Mouse (Mus musculus) left cerebral cortex, postnatal 4 days (tissue): ENCODE data around the gene Tmem273. TPM values are rescaled to one million over a fixed set of nuclear protein-coding genes. Genes with fewer than 3 reads are reported as not detected.

ENCODE experiments used
- DNase-seq: peaks from one replicate; pipeline ENCODE4 v3.0.0-alpha.2; 2022
- intact Hi-C: fragments of 180-260 bp; cut with DNase I; formaldehyde crosslinking; loops from one replicate; pipeline ENCODE4 v1.15.1; 2025
- total RNA-seq, 2 experiments: library from RNA; stranded (reverse); gene quantifications; 2 replicates each; pipeline ENCODE4 v1.2.3; 2021

The Tmem273 gene
- total RNA-seq, result not detected

- DNase-seq, result peak; percentile 30
Observed at GRCm38 (mm10) chr14:32785556-32786130, at the start of gene Tmem273. Gene Tmem273 (plus strand): TSS chr14:32785963.

GRCm38 (mm10) chr14:32736561-32736960 is 49.2 kb upstream of the Tmem273 start:
- intact Hi-C loops, result no loop called here
- DNase-seq, result no peak

More at GRCm38 (mm10) chr14:32785556-32786130, at the start of gene Tmem273:
- intact Hi-C loops, result no loop called here

DNA sequence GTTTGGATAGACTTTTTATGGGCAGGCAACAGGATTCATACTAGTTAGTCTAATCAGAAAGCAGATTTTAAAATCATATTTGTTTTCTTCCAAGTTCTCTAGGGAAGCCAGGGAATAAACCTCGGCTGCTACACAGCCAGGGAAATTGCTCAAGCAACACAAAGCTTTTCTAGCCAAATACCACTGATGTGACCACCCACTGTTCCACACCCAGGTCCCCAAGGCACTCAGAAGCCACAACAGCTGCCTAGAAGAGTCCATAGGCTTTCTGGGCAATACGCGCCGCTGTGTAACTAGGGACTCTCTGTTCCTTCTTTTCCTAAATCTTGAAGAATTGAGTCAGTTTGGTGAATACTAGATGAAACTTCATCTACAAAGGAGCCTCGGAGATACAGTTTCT is 47.2 kb upstream of the Tmem273 start:
- intact Hi-C loops, result no loop called here
- DNase-seq, result no peak

DNA sequence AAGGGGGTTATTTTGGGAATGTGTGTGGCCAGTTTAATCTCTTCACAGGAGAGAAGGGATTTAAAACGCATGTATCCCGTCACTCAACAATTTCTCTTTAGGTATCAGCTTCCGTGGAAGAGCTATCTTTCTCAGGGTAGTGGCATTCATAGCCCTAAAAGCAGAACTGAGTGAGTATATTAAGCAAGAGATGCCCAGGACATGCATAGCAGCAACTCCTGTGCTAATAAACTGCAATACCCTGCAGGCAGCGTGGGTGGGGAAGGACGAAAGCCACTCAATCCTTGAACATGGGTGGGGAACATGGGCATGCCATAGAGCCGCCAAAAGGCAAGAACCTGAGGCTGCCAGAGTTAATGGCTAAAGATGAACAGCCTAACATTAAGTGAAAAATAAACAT is 37.2 kb upstream of the Tmem273 start:
- DNase-seq, result no peak

GRCm38 (mm10) chr14:32750727-32751126 is 35.0 kb upstream of the Tmem273 start:
- DNase-seq, result no peak
- intact Hi-C loops, result no loop called here

More for the DNA sequence above, 37.2 kb upstream of the Tmem273 start:
- intact Hi-C loops, result no loop called here

DNA sequence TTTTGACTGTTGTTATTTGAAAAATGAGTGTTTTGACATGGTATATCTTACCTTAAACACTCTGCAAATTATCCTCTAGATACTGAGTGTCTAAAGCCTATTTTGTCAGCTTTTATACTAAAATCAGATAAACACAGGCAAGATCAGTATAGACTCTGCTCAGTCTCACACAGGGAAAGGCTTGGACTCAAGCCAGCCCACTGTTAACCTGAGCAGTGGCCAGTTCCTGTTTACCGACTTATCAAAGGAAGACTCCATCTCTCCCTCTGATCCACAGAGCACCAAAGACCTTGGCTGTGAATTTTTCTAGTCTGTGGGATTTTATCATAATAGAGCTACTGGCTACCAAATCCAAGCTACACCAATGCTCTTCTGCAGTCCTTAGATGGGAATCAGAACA is 31.5 kb upstream of the Tmem273 start:
- intact Hi-C loops, result no loop called here
- peak; percentile 6 for DNase-seq

DNA sequence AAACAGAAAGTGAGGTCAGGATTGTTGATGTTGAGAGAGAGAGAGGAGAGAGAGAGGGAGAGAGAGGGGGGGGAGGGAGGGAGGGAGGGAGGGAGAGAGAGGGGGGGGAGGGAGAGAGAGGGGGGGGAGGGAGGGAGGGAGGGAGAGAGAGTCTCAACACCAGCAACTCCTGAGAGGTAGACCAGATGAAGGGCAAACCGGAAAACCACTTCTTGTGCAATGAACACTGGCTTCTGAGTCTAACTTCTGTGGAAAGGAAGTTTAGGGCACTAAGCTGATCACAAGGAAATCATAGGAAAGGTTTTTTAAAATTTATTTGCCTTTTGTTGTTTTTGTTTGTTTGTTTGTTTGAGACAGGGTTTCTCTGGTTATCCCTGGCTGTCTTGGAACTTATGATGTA is 23.6 kb upstream of the Tmem273 start:
- intact Hi-C loops, result no loop called here
- DNase-seq, result no peak

- DNase-seq, result no peak
Observed at GRCm38 (mm10) chr14:32770563-32770962, 15.2 kb upstream of the Tmem273 start.

DNA sequence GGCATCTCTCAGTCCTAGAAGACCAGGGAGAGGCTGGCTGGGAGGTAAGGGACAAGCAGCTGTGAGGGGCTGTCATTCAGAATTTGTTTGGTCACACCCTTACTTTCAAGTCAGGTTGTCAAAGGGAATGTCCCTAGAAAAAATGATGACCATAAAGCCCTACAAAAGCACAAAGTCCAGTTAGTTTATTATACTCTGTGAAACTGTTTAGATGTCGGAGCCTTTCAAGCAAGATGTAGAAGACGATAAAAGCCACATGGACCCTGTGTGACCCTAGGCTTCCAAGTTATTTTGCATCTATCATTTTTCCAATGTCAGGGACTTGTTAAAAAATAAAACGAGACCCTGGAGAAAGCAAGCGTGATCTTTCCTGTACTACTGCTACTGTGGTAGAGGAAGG is 13.7 kb upstream of the Tmem273 start:
- DNase-seq, result no peak
- intact Hi-C loops, result no loop called here

More at GRCm38 (mm10) chr14:32770563-32770962, 15.2 kb upstream of the Tmem273 start:
- intact Hi-C loops, result no loop called here

- intact Hi-C loops, result no loop called here
- peak; percentile 13 for DNase-seq
Observed at GRCm38 (mm10) chr14:32772791-32773190, 13.0 kb upstream of the Tmem273 start.

- intact Hi-C loops, result no loop called here
- DNase-seq, result no peak
Observed at GRCm38 (mm10) chr14:32773456-32773855, 12.3 kb upstream of the Tmem273 start.

GRCm38 (mm10) chr14:32776077-32776476 is 9.7 kb upstream of the Tmem273 start:
- intact Hi-C loops, result no loop called here
- DNase-seq, result no peak

- no peak for DNase-seq
- intact Hi-C loops, result no loop called here
Observed at GRCm38 (mm10) chr14:32778362-32778761, 7.4 kb upstream of the Tmem273 start.

DNA sequence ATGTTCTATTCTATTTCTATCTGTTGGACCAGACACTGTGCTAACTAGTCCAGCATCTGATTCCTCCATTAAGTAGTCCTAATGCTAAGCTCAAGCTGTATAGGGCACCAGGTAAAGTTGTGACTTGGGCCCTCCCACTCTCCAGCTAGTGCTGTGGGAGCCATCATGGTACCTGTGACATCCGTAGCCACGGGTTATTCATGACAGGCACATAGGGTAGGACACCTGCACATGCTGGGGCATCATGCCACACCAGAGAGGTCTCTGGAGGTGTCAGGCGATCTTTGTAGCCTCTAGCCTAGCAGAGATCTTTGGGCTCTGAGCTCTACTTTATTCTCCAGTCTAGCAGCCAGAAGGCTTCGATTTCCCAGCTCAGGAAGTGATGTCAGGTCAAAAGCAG is 2.9 kb upstream of the Tmem273 start:
- no peak for DNase-seq
- intact Hi-C loops, result no loop called here

DNA sequence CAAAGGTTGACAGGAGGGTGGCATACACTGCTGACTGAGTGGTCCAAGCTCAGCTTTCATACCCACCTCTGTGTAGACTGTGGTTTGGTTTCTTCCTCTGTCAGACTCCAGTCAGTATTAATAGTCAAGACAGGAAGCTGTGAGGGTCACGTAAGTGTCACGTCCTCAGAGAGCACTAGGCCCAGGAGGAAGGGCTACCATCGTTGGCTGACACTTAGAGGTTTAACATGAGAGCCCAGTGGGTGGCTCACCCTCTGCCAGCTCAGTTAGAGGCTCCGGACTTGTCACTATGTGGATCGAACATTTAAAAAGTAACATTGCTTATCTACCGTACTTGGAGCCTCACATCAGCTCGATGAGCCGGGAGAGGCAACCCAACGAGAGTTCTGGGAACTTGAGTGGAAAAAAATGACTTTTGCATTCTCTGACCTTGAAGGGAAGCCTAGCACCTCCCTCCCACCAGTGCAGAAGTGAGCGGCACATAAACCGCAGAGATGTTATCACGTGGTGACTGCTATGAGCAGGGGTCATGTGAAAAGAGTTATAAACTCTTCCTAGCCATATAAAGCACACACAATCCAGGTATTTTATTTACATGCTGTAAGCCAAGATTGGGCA is 1.5 kb upstream of the Tmem273 start:
- DNase-seq, result no peak
- intact Hi-C loops, result no loop called here

DNA sequence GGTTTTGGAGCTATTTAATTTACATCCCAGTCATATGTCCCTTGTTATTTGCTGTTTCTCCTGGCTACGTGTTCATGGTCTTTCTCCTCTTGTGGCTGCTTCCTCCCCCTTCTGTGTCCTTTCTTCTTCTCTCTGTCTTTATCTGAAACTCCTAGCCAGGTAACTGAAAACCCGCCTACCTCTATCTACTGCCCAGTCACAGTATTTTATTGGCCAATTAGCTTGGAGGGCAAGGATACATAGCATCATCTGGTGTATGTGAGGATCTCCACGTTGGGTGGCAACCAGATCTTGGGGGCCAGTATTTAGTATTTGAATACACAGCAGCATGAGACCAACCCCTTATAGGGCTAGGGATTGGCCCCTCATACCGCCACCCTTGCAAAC is 1.0 kb upstream of the Tmem273 start:
- intact Hi-C loops, result no loop called here
- no peak for DNase-seq

- DNase-seq, result no peak
- intact Hi-C loops, result no loop called here
Observed at GRCm38 (mm10) chr14:32787691-32788090, 1.9 kb downstream of the Tmem273 start.

GRCm38 (mm10) chr14:32796375-32796774 is 10.6 kb downstream of the Tmem273 start:
- no peak for DNase-seq
- intact Hi-C loops, result no loop called here

GRCm38 (mm10) chr14:32797803-32798202 is 12.0 kb downstream of the Tmem273 start:
- DNase-seq, result no peak
- intact Hi-C loops, result no loop called here

GRCm38 (mm10) chr14:32798355-32798754 is 12.6 kb downstream of the Tmem273 start:
- no peak for DNase-seq
- intact Hi-C loops, result no loop called here

DNA sequence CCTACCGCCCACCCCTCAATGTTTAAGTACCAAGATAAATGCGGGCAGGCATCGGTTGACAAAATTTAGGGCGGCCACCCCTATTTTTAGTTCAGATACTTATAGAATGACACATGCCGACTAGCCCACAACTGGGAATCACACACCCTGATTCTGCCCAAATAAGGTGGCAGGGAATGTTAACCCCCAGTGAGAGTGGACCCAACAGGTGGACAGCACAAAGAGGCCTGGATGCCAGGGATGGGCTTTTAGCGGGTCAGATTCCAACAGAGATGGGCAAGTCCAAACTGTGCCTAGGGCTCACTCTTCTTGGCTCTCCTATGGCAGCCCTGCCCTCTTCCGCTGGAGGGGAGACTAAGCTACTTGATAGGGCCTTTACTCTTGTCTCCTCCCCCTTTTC is 14.3 kb downstream of the Tmem273 start:
- no peak for DNase-seq
- intact Hi-C loops, result no loop called here

DNA sequence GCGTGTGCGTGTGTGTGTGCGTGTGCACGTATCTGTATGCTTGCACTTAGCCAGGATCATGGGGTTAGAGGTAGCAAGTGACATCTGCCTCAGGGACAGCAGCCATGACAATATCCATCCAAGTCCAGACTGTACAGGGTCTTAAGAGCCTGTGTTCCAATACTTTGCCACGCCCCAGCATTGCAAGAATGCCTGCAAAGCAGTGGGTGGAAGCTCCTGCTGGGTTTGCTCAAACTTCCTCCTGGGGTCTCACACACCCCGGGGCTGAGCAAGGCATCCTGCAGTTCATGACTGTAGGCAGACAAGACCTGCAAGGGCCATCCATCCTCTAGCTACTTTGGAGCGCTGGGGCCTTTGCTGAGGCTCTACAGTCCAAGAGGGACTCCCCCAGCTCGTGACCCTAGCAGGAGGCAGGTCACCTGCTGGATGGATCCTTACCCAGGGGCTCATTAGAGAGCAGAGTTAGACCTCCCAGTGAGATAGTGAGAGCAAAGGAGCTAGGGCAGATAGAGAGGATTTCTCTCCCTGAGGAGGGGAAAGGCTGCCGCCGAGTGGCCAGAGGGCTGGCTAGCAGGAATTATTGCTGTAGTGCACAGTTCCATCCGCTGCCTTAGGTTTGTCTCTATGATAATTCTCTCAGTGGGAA is 15.4 kb downstream of the Tmem273 start:
- intact Hi-C loops, result no loop called here
- DNase-seq, result peak; percentile 38
